Mouse (Mus musculus): ENCODE measurements around the gene Glce.
A peak's percentile ranks its signal among the peaks of the same experiment; 100 is the strongest.

Gene Glce

GRCm38 (mm10) chr9:62040008-62040608 is 82.3 kb downstream of the Glce start:
- TF ChIP-seq NANOG (IDR thresholded peaks at IDR 0.05; ENCODE audit: borderline replicate concordance, low read length), result no peak
- TF ChIP-seq CTCF (conservative IDR thresholded peaks at IDR 0.05; ENCODE audit: low read length), result peak; percentile 79
- H3K27me3 ChIP-seq (ENCODE audit: insufficient read depth, low read length), result peaks cover 4% of the 10 kb centered on the region
- H3K4me3 ChIP-seq (replicated peaks; ENCODE audit: low read length), result no peak overlapping the region
- H3K4me1 ChIP-seq (replicated peaks; ENCODE audit: low read depth, low read length), result peaks cover 13% of the 10 kb centered on the region
- no peaks in the 10 kb centered on the region for H3K36me3 ChIP-seq (ENCODE audit: insufficient read depth, low read length)
- H3K9me3 ChIP-seq (ENCODE audit: low read length), result no peaks in the 10 kb centered on the region

GRCm38 (mm10) chr9:62035806-62036205 is 86.6 kb downstream of the Glce start:
- Histone ChIP-seq H3K9me3 (ENCODE audit: low read length) (peaks cover 11% of the 10 kb centered on the region), H3K27me3 (ENCODE audit: insufficient read depth, low read length) (peaks cover 7% of the 10 kb centered on the region), H3K4me3 (replicated peaks; ENCODE audit: low read length) (no peak overlapping the region), H3K4me1 (replicated peaks; ENCODE audit: low read depth, low read length) (peaks cover 16% of the 10 kb centered on the region), H3K36me3 (ENCODE audit: insufficient read depth, low read length) (no peaks in the 10 kb centered on the region)
- TF ChIP-seq CTCF (conservative IDR thresholded peaks at IDR 0.05; ENCODE audit: low read length) (no peak), NANOG (IDR thresholded peaks at IDR 0.05; ENCODE audit: borderline replicate concordance, low read length) (no peak), POU5F1 (IDR thresholded peaks at IDR 0.05; ENCODE audit: borderline replicate concordance, low read length) (no peak)

GRCm38 (mm10) chr9:62032206-62032605 is 90.2 kb downstream of the Glce start:
- Histone ChIP-seq H3K4me3 (replicated peaks; ENCODE audit: low read length) (no peak overlapping the region), H3K27me3 (ENCODE audit: insufficient read depth, low read length) (peaks cover 21% of the 10 kb centered on the region), H3K36me3 (ENCODE audit: insufficient read depth, low read length) (no peaks in the 10 kb centered on the region), H3K4me1 (replicated peaks; ENCODE audit: low read depth, low read length) (peaks cover 15% of the 10 kb centered on the region), H3K9me3 (ENCODE audit: low read length) (peaks cover 11% of the 10 kb centered on the region)
- no peak for TF ChIP-seq CTCF (conservative IDR thresholded peaks at IDR 0.05; ENCODE audit: low read length)
- TF ChIP-seq NANOG (IDR thresholded peaks at IDR 0.05; ENCODE audit: borderline replicate concordance, low read length), result no peak
- no peak for TF ChIP-seq POU5F1 (IDR thresholded peaks at IDR 0.05; ENCODE audit: borderline replicate concordance, low read length)

GRCm38 (mm10) chr9:62028072-62028471 is 94.4 kb downstream of the Glce start:
- no peak overlapping the region for H3K4me3 ChIP-seq (replicated peaks; ENCODE audit: low read length)
- no peak for TF ChIP-seq NANOG (IDR thresholded peaks at IDR 0.05; ENCODE audit: borderline replicate concordance, low read length)
- TF ChIP-seq POU5F1 (IDR thresholded peaks at IDR 0.05; ENCODE audit: borderline replicate concordance, low read length), result no peak
- no peak for TF ChIP-seq CTCF (conservative IDR thresholded peaks at IDR 0.05; ENCODE audit: low read length)
- peaks cover 49% of the 10 kb centered on the region for H3K27me3 ChIP-seq (ENCODE audit: insufficient read depth, low read length)
- peaks cover 18% of the 10 kb centered on the region for H3K4me1 ChIP-seq (replicated peaks; ENCODE audit: low read depth, low read length)
- peaks cover 4% of the 10 kb centered on the region for H3K9me3 ChIP-seq (ENCODE audit: low read length)
- no peaks in the 10 kb centered on the region for H3K36me3 ChIP-seq (ENCODE audit: insufficient read depth, low read length)

- TF ChIP-seq CTCF (conservative IDR thresholded peaks at IDR 0.05; ENCODE audit: low read length) (no peak), NANOG (IDR thresholded peaks at IDR 0.05; ENCODE audit: borderline replicate concordance, low read length) (no peak)
Observed at GRCm38 (mm10) chr9:62026600-62026999, 95.9 kb downstream of the Glce start, which contains the start of gene Paqr5. Paqr5 (minus strand) TSS chr9:62026856.

GRCm38 (mm10) chr9:62025056-62025455 is 97.4 kb downstream of the Glce start:
- Histone ChIP-seq H3K9me3 (ENCODE audit: low read length) (no peaks in the 10 kb centered on the region), H3K27me3 (ENCODE audit: insufficient read depth, low read length) (peaks cover 51% of the 10 kb centered on the region), H3K36me3 (ENCODE audit: insufficient read depth, low read length) (no peaks in the 10 kb centered on the region), H3K4me3 (replicated peaks; ENCODE audit: low read length) (no peak overlapping the region), H3K4me1 (replicated peaks; ENCODE audit: low read depth, low read length) (peaks cover 11% of the 10 kb centered on the region)
- TF ChIP-seq POU5F1 (IDR thresholded peaks at IDR 0.05; ENCODE audit: borderline replicate concordance, low read length) (no peak), CTCF (conservative IDR thresholded peaks at IDR 0.05; ENCODE audit: low read length) (no peak), NANOG (IDR thresholded peaks at IDR 0.05; ENCODE audit: borderline replicate concordance, low read length) (no peak)

More at GRCm38 (mm10) chr9:62026600-62026999, 95.9 kb downstream of the Glce start, which contains the start of gene Paqr5:
- Histone ChIP-seq H3K36me3 (ENCODE audit: insufficient read depth, low read length) (no peaks in the 10 kb centered on the region), H3K4me3 (replicated peaks; ENCODE audit: low read length) (peak within 1 kb of the TSS; percentile 77), H3K9me3 (ENCODE audit: low read length) (no peaks in the 10 kb centered on the region), H3K27me3 (ENCODE audit: insufficient read depth, low read length) (peaks cover 51% of the 10 kb centered on the region), H3K4me1 (replicated peaks; ENCODE audit: low read depth, low read length) (peaks cover 11% of the 10 kb centered on the region)

GRCm38 (mm10) chr9:62023879-62024278 is 98.6 kb downstream of the Glce start:
- no peak overlapping the region for H3K4me3 ChIP-seq (replicated peaks; ENCODE audit: low read length)
- no peaks in the 10 kb centered on the region for H3K9me3 ChIP-seq (ENCODE audit: low read length)
- peaks cover 11% of the 10 kb centered on the region for H3K4me1 ChIP-seq (replicated peaks; ENCODE audit: low read depth, low read length)
- no peak for TF ChIP-seq POU5F1 (IDR thresholded peaks at IDR 0.05; ENCODE audit: borderline replicate concordance, low read length)
- no peak for TF ChIP-seq NANOG (IDR thresholded peaks at IDR 0.05; ENCODE audit: borderline replicate concordance, low read length)
- TF ChIP-seq CTCF (conservative IDR thresholded peaks at IDR 0.05; ENCODE audit: low read length), result no peak
- no peaks in the 10 kb centered on the region for H3K36me3 ChIP-seq (ENCODE audit: insufficient read depth, low read length)
- H3K27me3 ChIP-seq (ENCODE audit: insufficient read depth, low read length), result peaks cover 44% of the 10 kb centered on the region

- Histone ChIP-seq H3K4me1 (replicated peaks; ENCODE audit: low read depth, low read length) (peaks cover 11% of the 10 kb centered on the region), H3K4me3 (replicated peaks; ENCODE audit: low read length) (no peak overlapping the region), H3K36me3 (ENCODE audit: insufficient read depth, low read length) (no peaks in the 10 kb centered on the region), H3K9me3 (ENCODE audit: low read length) (no peaks in the 10 kb centered on the region), H3K27me3 (ENCODE audit: insufficient read depth, low read length) (peaks cover 38% of the 10 kb centered on the region)
- TF ChIP-seq NANOG (IDR thresholded peaks at IDR 0.05; ENCODE audit: borderline replicate concordance, low read length) (no peak), CTCF (conservative IDR thresholded peaks at IDR 0.05; ENCODE audit: low read length) (no peak), POU5F1 (IDR thresholded peaks at IDR 0.05; ENCODE audit: borderline replicate concordance, low read length) (no peak)
Observed at GRCm38 (mm10) chr9:62022961-62023680, 99.3 kb downstream of the Glce start.
